Comparison of ENCODE assay signal across 8 mouse cellular contexts in the genomic region with DNA sequence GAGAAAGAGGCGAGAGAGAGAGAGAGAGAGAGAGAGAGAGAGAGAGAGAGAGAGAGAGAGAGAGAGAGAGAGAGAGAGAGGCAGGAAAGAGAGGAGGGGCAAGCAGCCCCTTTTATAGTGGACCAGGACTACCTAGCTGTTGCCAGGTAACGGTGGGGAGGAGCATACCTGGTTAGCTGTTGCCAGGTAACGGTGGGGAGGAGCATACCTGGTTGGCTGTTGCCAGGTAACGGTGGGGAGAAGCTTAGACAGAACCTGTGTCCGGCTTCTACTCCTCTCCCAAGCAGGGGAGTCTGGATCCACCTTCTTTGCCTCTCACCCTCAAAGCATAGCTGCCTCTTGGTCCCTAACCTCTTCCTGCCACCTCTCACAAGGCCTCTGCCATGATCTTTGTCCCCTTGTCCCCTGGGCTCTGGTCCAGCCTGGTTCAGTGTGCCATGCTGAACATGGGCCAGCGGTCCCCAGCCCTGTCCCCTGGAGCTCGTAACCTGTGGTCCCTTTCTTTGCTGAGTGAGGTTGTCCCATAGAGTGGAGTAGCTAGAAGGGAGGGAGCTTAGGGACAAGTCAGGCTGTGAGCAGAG. TPM values are rescaled to one million over a fixed set of nuclear protein-coding genes. Genes with fewer than 3 reads are reported as not detected.
DNase-seq lines count a peak whose midpoint lies in the region; ATAC-seq and TF ChIP-seq lines count a peak whose summit lies in the region.

No protein-coding gene starts in this region.

- H3K27me3 ChIP-seq in heart, embryonic 14.5 days (ENCODE audit: control insufficient read depth, insufficient read depth, low read length), result peaks cover 53% of the 10 kb centered on the region
- no peaks in the 10 kb centered on the region for H3K27me3 ChIP-seq in C2C12 (ENCODE audit: control insufficient read depth, insufficient read depth, insufficient read length)
- H3K27me3 ChIP-seq in limb, embryonic 11.5 days (ENCODE audit: control insufficient read depth, insufficient read depth, low read length), result peaks cover 30% of the 10 kb centered on the region

- no peak for DNase-seq in heart, adult 11 months
- no peak for DNase-seq in limb, embryonic 11.5 days (ENCODE audit: low spot score)
- no peak for DNase-seq in left cerebral cortex, postnatal 14 days (ENCODE audit: low spot score in 2 of 2)
- no peak for DNase-seq in adrenal gland, adult 2 months
- DNase-seq in adrenal gland, adult (ENCODE audit: inconsistent age in 2 of 2, low spot score in 1 of 2), result no peak

- peaks cover 4% of the 10 kb centered on the region for H3K79me3 ChIP-seq in C2C12 (ENCODE audit: low read depth)

- peak overlapping the region; percentile 7 for H3ac ChIP-seq in C2C12 (ENCODE audit: control insufficient read depth, insufficient read length, low read depth)

- intact Hi-C loops in left cerebral cortex, postnatal 14 days (cut with DNase I), result no loop called here

- H3K9me3 ChIP-seq in heart, embryonic 14.5 days (ENCODE audit: control insufficient read depth, low read length), result no peaks in the 10 kb centered on the region
- no peaks in the 10 kb centered on the region for H3K9me3 ChIP-seq in limb, embryonic 11.5 days (ENCODE audit: control insufficient read depth, low read length)

- no peak for TF ChIP-seq CTCF in C2C12 (IDR thresholded peaks at IDR 0.05; ENCODE audit: control insufficient read depth, insufficient read depth, insufficient read length)

- no peaks in the 10 kb centered on the region for H3K36me3 ChIP-seq in heart, embryonic 14.5 days (ENCODE audit: control insufficient read depth, insufficient read depth, low read length)
- H3K36me3 ChIP-seq in C2C12 (ENCODE audit: control insufficient read depth, insufficient read depth), result no peaks in the 10 kb centered on the region
- H3K36me3 ChIP-seq in limb, embryonic 11.5 days (ENCODE audit: control insufficient read depth, insufficient read depth, low read length), result no peaks in the 10 kb centered on the region

- H3K9ac ChIP-seq in heart, embryonic 14.5 days (ENCODE audit: low read length), result no peak overlapping the region
- H3K9ac ChIP-seq in limb, embryonic 11.5 days (ENCODE audit: low read length), result 0 out of 2 replicates have a peak overlapping the region, but pooled peaks have one; percentile 12

- H3K4me1 ChIP-seq in heart, embryonic 14.5 days (ENCODE audit: control insufficient read depth in 2 of 2, insufficient read depth in 2 of 2, low read length in 2 of 2), result peaks cover 27 to 48% of the 10 kb centered on the region in 2 experiments
- peaks cover 8% of the 10 kb centered on the region; the same call in 1 of the 2 replicates for H3K4me1 ChIP-seq in limb, embryonic 11.5 days (ENCODE audit: control insufficient read depth, insufficient read depth, low read length)

- peak overlapping the region; percentile 42 to 72; a peak in 3 of 4 replicates for H3K27ac ChIP-seq in heart, embryonic 14.5 days (replicated peaks in 1 of 2; ENCODE audit: control insufficient read depth in 1 of 2, insufficient read depth in 1 of 2, low read depth in 2 of 2, low read length in 2 of 2)
- H3K27ac ChIP-seq in limb, embryonic 11.5 days (replicated peaks; ENCODE audit: low read depth, low read length), result no peak overlapping the region

- no peak overlapping the region for H3K4me3 ChIP-seq in heart, embryonic 14.5 days (ENCODE audit: control insufficient read depth in 1 of 2, insufficient read depth in 1 of 2, low read depth in 1 of 2, low read length in 2 of 2)
- no peak overlapping the region for H3K4me3 ChIP-seq in C2C12 (ENCODE audit: insufficient read depth, poor library complexity, severe bottlenecking)
- no peak overlapping the region for H3K4me3 ChIP-seq in limb, embryonic 11.5 days (ENCODE audit: low read depth, low read length)

- ATAC-seq in heart, embryonic 14.5 days (ENCODE audit: insufficient number of reproducible peaks, insufficient read depth, low FRiP score, low read depth), result no peak; the same call in 1 of the 2 replicates
- 0 out of 2 replicates have a peak, but pooled peaks have one; percentile 19 for ATAC-seq in erythroblast, adult 5-6 weeks (replicated peaks; ENCODE audit: low FRiP score, poor library complexity, severe bottlenecking)
- ATAC-seq in limb, embryonic 11.5 days (ENCODE audit: insufficient number of reproducible peaks, low FRiP score, low TSS enrichment, low read depth), result no peak

- H3K4me2 ChIP-seq in heart, embryonic 14.5 days (ENCODE audit: low read length), result peak overlapping the region; percentile 3; the same call in 1 of the 2 replicates
- H3K4me2 ChIP-seq in limb, embryonic 11.5 days (ENCODE audit: low read depth, severe bottlenecking), result no peak overlapping the region

- 38% methylated on average over 6 of the region's 7 CpGs for WGBS in heart, embryonic 14.5 days
- 35% methylated on average over 6 of the region's 7 CpGs for WGBS in limb, embryonic 11.5 days

- peaks cover 25% of the 10 kb centered on the region for H3K79me2 ChIP-seq in C2C12 (ENCODE audit: control insufficient read depth, insufficient read depth)

TF ChIP-seq in C2C12, 6 proteins besides CTCF, POLR2A, EP300 and RAD21:
- TF ChIP-seq CEBPB (IDR thresholded peaks at IDR 0.05; ENCODE audit: low read depth) (no peak), USF1 (IDR thresholded peaks at IDR 0.05; ENCODE audit: low read depth) (no peak)

RNA-seq across cellular contexts. Expression of a gene that starts 8.0 kb away (rescaled TPM):
- polyA plus RNA-seq in heart, embryonic 14.5 days (2014; fragmentation: Nextera tagmentation; extraction: Ambion mirVana), result 5.5 and 6.9 TPM in 2 replicates
- polyA plus RNA-seq in C2C12 (2012; fragmentation: generic; extraction: Trizol), result 119 TPM
- total RNA-seq in erythroblast, adult 5-6 weeks (2015; ENCODE audit: low replicate concordance), result 121 and 131 TPM in 2 replicates
- total RNA-seq in erythroblast, adult 5-6 weeks (2017; ENCODE audit: low replicate concordance), result 287 and 456 TPM in 2 replicates
- 3.1 and 5.5 TPM in 2 replicates for polyA plus RNA-seq in limb, embryonic 11.5 days (2014; fragmentation: Nextera tagmentation; extraction: Ambion mirVana)
- total RNA-seq in left cerebral cortex, postnatal 14 days (2021), result under 1 TPM; 0.40 to 0.93 TPM
- 10 to 100 TPM; 12.2 to 19.5 TPM for total RNA-seq in adrenal gland, adult 2 months (2021)
- 15.8 and 22.7 TPM in 2 replicates for polyA plus RNA-seq in adrenal gland, adult 2 months (2012; rRNA removed)

RNA-seq across cellular contexts. Expression of a gene that starts 17.4 kb away (rescaled TPM):
- polyA plus RNA-seq in heart, embryonic 14.5 days (2014; fragmentation: Nextera tagmentation; extraction: Ambion mirVana), result 8.1 and 9.4 TPM in 2 replicates
- 58.3 TPM for polyA plus RNA-seq in C2C12 (2012; fragmentation: generic; extraction: Trizol)
- total RNA-seq in erythroblast, adult 5-6 weeks (2015; ENCODE audit: low replicate concordance), result not detected in 2 replicates
- not detected in 2 replicates for total RNA-seq in erythroblast, adult 5-6 weeks (2017; ENCODE audit: low replicate concordance)
- polyA plus RNA-seq in limb, embryonic 11.5 days (2014; fragmentation: Nextera tagmentation; extraction: Ambion mirVana), result 4.1 TPM in 2 replicates
- under 1 TPM; 0.62 to 0.70 TPM for total RNA-seq in left cerebral cortex, postnatal 14 days (2021)
- total RNA-seq in adrenal gland, adult 2 months (2021), result 1 to 10 TPM; 4.7 to 7.7 TPM
- 12.7 and 13.9 TPM in 2 replicates for polyA plus RNA-seq in adrenal gland, adult 2 months (2012; rRNA removed)

RNA-seq across cellular contexts. Expression of a gene that starts 27.6 kb away (rescaled TPM):
- polyA plus RNA-seq in heart, embryonic 14.5 days (2014; fragmentation: Nextera tagmentation; extraction: Ambion mirVana), result 1.2 TPM in 1 of 2 replicates, not detected in the other
- not detected for polyA plus RNA-seq in C2C12 (2012; fragmentation: generic; extraction: Trizol)
- not detected in 2 replicates for total RNA-seq in erythroblast, adult 5-6 weeks (2015; ENCODE audit: low replicate concordance)
- not detected in 2 replicates for total RNA-seq in erythroblast, adult 5-6 weeks (2017; ENCODE audit: low replicate concordance)
- 0.63 TPM in 1 of 2 replicates, not detected in the other for polyA plus RNA-seq in limb, embryonic 11.5 days (2014; fragmentation: Nextera tagmentation; extraction: Ambion mirVana)
- 1 to 10 TPM in 1 of 2 experiments, not detected in 1; 1.8 TPM for total RNA-seq in left cerebral cortex, postnatal 14 days (2021)
- total RNA-seq in adrenal gland, adult 2 months (2021), result under 1 TPM; 0.46 to 0.48 TPM
- 0.17 and 0.30 TPM in 2 replicates for polyA plus RNA-seq in adrenal gland, adult 2 months (2012; rRNA removed)

RNA-seq across cellular contexts. Expression of a gene that starts 51.4 kb away (rescaled TPM):
- polyA plus RNA-seq in heart, embryonic 14.5 days (2014; fragmentation: Nextera tagmentation; extraction: Ambion mirVana), result 1.1 and 1.4 TPM in 2 replicates
- 2.1 TPM for polyA plus RNA-seq in C2C12 (2012; fragmentation: generic; extraction: Trizol)
- total RNA-seq in erythroblast, adult 5-6 weeks (2015; ENCODE audit: low replicate concordance), result not detected in 2 replicates
- total RNA-seq in erythroblast, adult 5-6 weeks (2017; ENCODE audit: low replicate concordance), result not detected in 2 replicates
- 11.4 and 13.8 TPM in 2 replicates for polyA plus RNA-seq in limb, embryonic 11.5 days (2014; fragmentation: Nextera tagmentation; extraction: Ambion mirVana)
- total RNA-seq in left cerebral cortex, postnatal 14 days (2021), result 1 to 10 TPM; 4.0 to 6.6 TPM
- under 1 TPM in 1 of 2 experiments, not detected in 1; 0.23 TPM for total RNA-seq in adrenal gland, adult 2 months (2021)
- polyA plus RNA-seq in adrenal gland, adult 2 months (2012; rRNA removed), result 0.10 and 1.2 TPM in 2 replicates

RNA-seq across cellular contexts. Expression of a gene that starts 56.7 kb away (rescaled TPM):
- 27.0 and 28.9 TPM in 2 replicates for polyA plus RNA-seq in heart, embryonic 14.5 days (2014; fragmentation: Nextera tagmentation; extraction: Ambion mirVana)
- polyA plus RNA-seq in C2C12 (2012; fragmentation: generic; extraction: Trizol), result 48.1 TPM
- total RNA-seq in erythroblast, adult 5-6 weeks (2015; ENCODE audit: low replicate concordance), result 0.58 and 10.9 TPM in 2 replicates
- 1.8 and 2.6 TPM in 2 replicates for total RNA-seq in erythroblast, adult 5-6 weeks (2017; ENCODE audit: low replicate concordance)
- 30.4 and 30.9 TPM in 2 replicates for polyA plus RNA-seq in limb, embryonic 11.5 days (2014; fragmentation: Nextera tagmentation; extraction: Ambion mirVana)
- total RNA-seq in left cerebral cortex, postnatal 14 days (2021), result 100 to 1,000 TPM; 138 to 141 TPM
- total RNA-seq in adrenal gland, adult 2 months (2021), result 100 to 1,000 TPM; 119 to 120 TPM
- 339 and 354 TPM in 2 replicates for polyA plus RNA-seq in adrenal gland, adult 2 months (2012; rRNA removed)
